Mouse (Mus musculus) testis, adult 2 months (tissue): Measurements from ENCODE around the gene Znrf1.

Experiments used
- CTCF ChIP-seq: fragments of 200-500 bp; IDR thresholded peaks from 2 replicates; pipeline ENCODE4 v1.5.1; 2012; ENCODE audit warnings: low read depth, mild to moderate bottlenecking, inconsistent platforms, low read length, moderate library complexity; ENCODE audit not compliant: control insufficient read depth, insufficient read depth, insufficient replicate concordance
- POLR2A ChIP-seq: fragments of 200-500 bp; IDR thresholded peaks from 2 replicates; pipeline ENCODE4 v1.6.1; 2012; ENCODE audit warnings: low read depth, mild to moderate bottlenecking, inconsistent platforms, low read length, moderate library complexity; ENCODE audit not compliant: control insufficient read depth

GRCm38 (mm10) chr8:111628401-111628800 is 92.5 kb downstream of the Znrf1 start:
- TF ChIP-seq CTCF (no peak), POLR2A (no peak)
